In genomic region chr13:91031836-91032235, GRCm38 (mm10) we compare ENCODE assay signal across 20 mouse cellular contexts.
DNase-seq lines count a peak whose midpoint lies in the region; ATAC-seq and TF ChIP-seq lines count a peak whose summit lies in the region.
"Had no signal": no experiment of that assay in that cellular context is flagged by ENCODE, and none has a peak within 500 bp of the region (broad histone marks: within the 10 kb centered on the region; RNA-seq: fewer than 3 reads in every experiment).

No protein-coding gene starts in this region.

- no peaks in the 10 kb centered on the region for H3K9me3 ChIP-seq in midbrain, embryonic 11.5 days (ENCODE audit: control insufficient read depth, low read length)
- H3K9me3 ChIP-seq in midbrain, postnatal 0 days (ENCODE audit: low read length), result no peaks in the 10 kb centered on the region
- no peaks in the 10 kb centered on the region for H3K9me3 ChIP-seq in heart, embryonic 12.5 days (replicated peaks)
- H3K9me3 ChIP-seq: embryonic facial prominence, embryonic 10.5 days; embryonic facial prominence, embryonic 12.5 days; forebrain, embryonic 13.5 days; forebrain, embryonic 15.5 days had no signal

- H3K27me3 ChIP-seq in midbrain, embryonic 11.5 days (ENCODE audit: control insufficient read depth, insufficient read depth, low read length), result no peaks in the 10 kb centered on the region
- no peaks in the 10 kb centered on the region for H3K27me3 ChIP-seq in midbrain, postnatal 0 days (ENCODE audit: insufficient read depth, low read length)
- H3K27me3 ChIP-seq in heart, embryonic 12.5 days (replicated peaks), result no peaks in the 10 kb centered on the region
- H3K27me3 ChIP-seq: embryonic facial prominence, embryonic 12.5 days; forebrain, embryonic 13.5 days; forebrain, embryonic 15.5 days; Patski had no signal

- no peak overlapping the region for H3K27ac ChIP-seq in midbrain, embryonic 11.5 days (ENCODE audit: low read depth, low read length)
- H3K27ac ChIP-seq in midbrain, postnatal 0 days (ENCODE audit: low read depth, low read length), result no peak overlapping the region
- H3K27ac ChIP-seq in heart, embryonic 12.5 days (ENCODE audit: poor library complexity, severe bottlenecking), result no peak overlapping the region
- H3K27ac ChIP-seq: embryonic facial prominence, embryonic 10.5 days; embryonic facial prominence, embryonic 12.5 days; forebrain, embryonic 13.5 days; forebrain, embryonic 15.5 days had no signal

- no peak for ATAC-seq in midbrain, embryonic 11.5 days (ENCODE audit: low FRiP score)
- no peak for ATAC-seq in midbrain, postnatal 0 days (ENCODE audit: low FRiP score)
- no peak for ATAC-seq in heart, embryonic 12.5 days (ENCODE audit: insufficient number of reproducible peaks, low FRiP score)
- ATAC-seq: activated CD4-positive, CD25-positive, alpha-beta regulatory T cell, adult 4 months; forebrain, embryonic 13.5 days; forebrain, embryonic 15.5 days; forebrain, postnatal 0 days; Patski had no signal

- H3K4me3 ChIP-seq in midbrain, embryonic 11.5 days (ENCODE audit: low read depth, low read length), result no peak overlapping the region
- H3K4me3 ChIP-seq in midbrain, postnatal 0 days (ENCODE audit: low read depth, low read length), result no peak overlapping the region
- H3K4me3 ChIP-seq in heart, embryonic 12.5 days, result no peak overlapping the region
- H3K4me3 ChIP-seq: embryonic facial prominence, embryonic 10.5 days; embryonic facial prominence, embryonic 12.5 days; forebrain, embryonic 13.5 days; forebrain, embryonic 15.5 days had no signal

- TF ChIP-seq CTCF in midbrain, postnatal 0 days (IDR thresholded peaks at IDR 0.05), result no peak

- no peak overlapping the region for H3K9ac ChIP-seq in midbrain, embryonic 11.5 days (ENCODE audit: low read length)
- H3K9ac ChIP-seq in midbrain, postnatal 0 days (replicated peaks; ENCODE audit: low read length, poor library complexity, severe bottlenecking), result no peak overlapping the region
- H3K9ac ChIP-seq in heart, embryonic 12.5 days, result no peak overlapping the region
- H3K9ac ChIP-seq: embryonic facial prominence, embryonic 12.5 days; forebrain, embryonic 13.5 days; forebrain, embryonic 15.5 days; forebrain, postnatal 0 days had no signal

- DNase-seq in midbrain, embryonic 11.5 days (ENCODE audit: low spot score, missing footprints), result peak; percentile 23
- DNase-seq in midbrain, postnatal 0 days (ENCODE audit: low spot score), result no peak
- peak; percentile 2 for DNase-seq in retina, embryonic 14.5 days (ENCODE audit: low spot score)
- no peak for DNase-seq in spleen, adult 12 weeks (ENCODE audit: low spot score)
- DNase-seq: adrenal gland, adult 8-10 months; adrenal gland, postnatal 14 days; adrenal gland, postnatal 36 days; cerebellum, adult 11-12 months; cerebellum, adult 2 months; cerebellum, adult 9-10 months; cerebellum, postnatal 10 days; cerebellum, postnatal 25 days; forebrain, postnatal 0 days had no signal

- WGBS in midbrain, embryonic 11.5 days, result 83% methylated on average over 2 of the region's 2 CpGs
- whole genome bisulfite sequencing in midbrain, postnatal 0 days, result 75% methylated on average over 2 of the region's 2 CpGs
- 89% methylated on average over 2 of the region's 2 CpGs for WGBS in heart, embryonic 12.5 days

- H3K4me2 ChIP-seq in midbrain, embryonic 11.5 days, result no peak overlapping the region
- no peak overlapping the region for H3K4me2 ChIP-seq in midbrain, postnatal 0 days (ENCODE audit: low read depth, low read length, poor library complexity, severe bottlenecking)
- H3K4me2 ChIP-seq in heart, embryonic 12.5 days, result no peak overlapping the region
- H3K4me2 ChIP-seq: embryonic facial prominence, embryonic 12.5 days; forebrain, embryonic 13.5 days; forebrain, embryonic 15.5 days had no signal

- H3K4me1 ChIP-seq in midbrain, embryonic 11.5 days (ENCODE audit: control insufficient read depth, insufficient read depth, low read length), result no peaks in the 10 kb centered on the region
- H3K4me1 ChIP-seq in midbrain, postnatal 0 days (ENCODE audit: insufficient read depth, low read length), result no peaks in the 10 kb centered on the region
- H3K4me1 ChIP-seq in heart, embryonic 12.5 days (replicated peaks), result no peaks in the 10 kb centered on the region
- H3K4me1 ChIP-seq: embryonic facial prominence, embryonic 10.5 days; embryonic facial prominence, embryonic 12.5 days; forebrain, embryonic 13.5 days; forebrain, embryonic 15.5 days had no signal

- no peaks in the 10 kb centered on the region for H3K36me3 ChIP-seq in midbrain, embryonic 11.5 days (ENCODE audit: control insufficient read depth, insufficient read depth, low read length)
- no peaks in the 10 kb centered on the region for H3K36me3 ChIP-seq in midbrain, postnatal 0 days (ENCODE audit: insufficient read depth, low read length)
- H3K36me3 ChIP-seq in heart, embryonic 12.5 days, result no peaks in the 10 kb centered on the region
- H3K36me3 ChIP-seq: embryonic facial prominence, embryonic 10.5 days; embryonic facial prominence, embryonic 12.5 days; forebrain, embryonic 15.5 days had no signal

Comparison
In these comparisons a context has a peak if more than half of its experiments do, and no peak if none do; other contexts are left out.
1. DNase-seq: peak in midbrain, embryonic 11.5 days (single experiment) and retina, embryonic 14.5 days (single experiment); none in midbrain, postnatal 0 days (single experiment) and spleen, adult 12 weeks (single experiment).